Mouse (Mus musculus): Measurements from ENCODE around the gene Ptprn2. TPM values are rescaled to one million over a fixed set of nuclear protein-coding genes. Genes with fewer than 3 reads are reported as not detected.

Ptprn2 gene
- total and polyA plus RNA-seq, 3 experiments = 0.17 TPM; not detected in 2

DNA sequence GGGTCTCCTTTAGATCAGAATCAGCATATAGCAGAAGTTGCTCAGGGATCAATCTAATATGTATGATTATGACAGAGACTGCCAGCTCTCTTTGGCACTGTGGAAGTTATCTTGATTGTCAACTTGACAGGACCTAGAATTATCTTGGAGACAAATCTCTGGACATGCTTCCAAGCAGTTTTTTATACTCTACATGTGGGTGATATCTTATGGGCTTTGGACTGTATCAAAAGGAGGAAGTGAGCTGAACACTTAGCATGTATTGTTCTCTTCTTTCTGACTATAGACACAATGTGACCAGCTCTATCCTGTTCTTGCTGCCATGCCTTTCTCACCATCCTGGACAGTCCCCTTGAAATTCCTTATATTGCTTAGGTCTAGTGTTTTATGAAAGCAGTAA lies 11.8 kb upstream of the Ptprn2 start:
- no peak overlapping the region for H3K4me2 ChIP-seq (ENCODE audit: insufficient read depth, low read depth, poor library complexity, severe bottlenecking)
- no peaks in the 10 kb centered on the region for H3K79me2 ChIP-seq (replicated peaks; ENCODE audit: control insufficient read depth, extremely low read depth, insufficient read depth, poor library complexity, severe bottlenecking)
- no peak for DNase-seq (ENCODE audit: extremely low read depth)
- dilution Hi-C loops (cut with MboI; ENCODE audit: extremely low pct_ligation_motif_present, extremely low pct_unique_long_range_greater_than_20kb, low sequenced_read_pairs) = no loop called here
- no peak overlapping the region for H3K27ac ChIP-seq (ENCODE audit: insufficient read depth, low read depth)
- H3K9ac ChIP-seq (ENCODE audit: insufficient read depth, low read depth) = no peak overlapping the region
- TF ChIP-seq NELFE (IDR thresholded peaks at IDR 0.05; ENCODE audit: low read depth, low read length) (no peak), POLR2A (IDR thresholded peaks at IDR 0.05; ENCODE audit: low read depth, low read length) (no peak), USF2 (conservative IDR thresholded peaks at IDR 0.05; ENCODE audit: low read depth, low read length) (no peak), MYC (IDR thresholded peaks at IDR 0.05; ENCODE audit: low read depth, low read length) (no peak)
- no peaks in the 10 kb centered on the region for H3K4me1 ChIP-seq (ENCODE audit: control insufficient read depth in 1 of 2, insufficient read depth in 2 of 2)
- peaks cover 0 to 3% of the 10 kb centered on the region in 2 experiments for H3K36me3 ChIP-seq (replicated peaks in 1 of 2; ENCODE audit: control insufficient read depth in 1 of 2, insufficient read depth in 1 of 2, low read length in 1 of 2)
- no peaks in the 10 kb centered on the region for H3K27me3 ChIP-seq (replicated peaks)
- in situ Hi-C loops (cut with MboI; ENCODE audit: low pct_ligation_motif_present, low pct_unique_long_range_greater_than_20kb, low sequenced_read_pairs) = no loop called here
- no peaks in the 10 kb centered on the region for H3K9me3 ChIP-seq (replicated peaks; ENCODE audit: low read length)
- no peak overlapping the region for H3K4me3 ChIP-seq (replicated peaks in 1 of 3; ENCODE audit: low read depth in 2 of 3, low read length in 2 of 3, poor library complexity in 1 of 3)

DNA sequence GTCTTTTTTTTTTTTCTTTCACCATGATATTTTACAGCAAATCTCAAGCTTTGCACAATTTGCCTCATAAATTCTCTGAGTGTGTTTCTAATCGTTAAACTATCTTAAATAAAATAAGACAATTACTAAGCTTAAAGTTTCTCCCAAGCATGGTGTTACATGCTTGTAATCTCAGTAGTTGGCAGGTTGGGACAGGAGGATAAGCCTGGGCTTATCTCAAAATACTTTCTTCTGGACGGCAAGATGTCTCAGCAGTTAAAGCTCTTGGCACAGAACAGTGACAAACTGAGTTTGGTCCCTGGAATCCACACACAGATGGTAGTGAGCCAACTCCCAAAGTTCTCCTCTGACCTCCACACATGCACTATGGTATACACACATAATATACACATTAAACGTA lies 10.8 kb upstream of the Ptprn2 start:
- no peaks in the 10 kb centered on the region for H3K36me3 ChIP-seq (replicated peaks in 1 of 2; ENCODE audit: control insufficient read depth in 1 of 2, insufficient read depth in 1 of 2, low read length in 1 of 2)
- H3K4me3 ChIP-seq (replicated peaks in 1 of 3; ENCODE audit: low read depth in 2 of 3, low read length in 2 of 3, poor library complexity in 1 of 3) = no peak overlapping the region
- in situ Hi-C loops (cut with MboI; ENCODE audit: low pct_ligation_motif_present, low pct_unique_long_range_greater_than_20kb, low sequenced_read_pairs) (no loop called here), dilution Hi-C loops (cut with MboI; ENCODE audit: extremely low pct_ligation_motif_present, extremely low pct_unique_long_range_greater_than_20kb, low sequenced_read_pairs) (no loop called here)
- no peak for DNase-seq (ENCODE audit: extremely low read depth)
- H3K4me2 ChIP-seq (ENCODE audit: insufficient read depth, low read depth, poor library complexity, severe bottlenecking) = no peak overlapping the region
- no peaks in the 10 kb centered on the region for H3K4me1 ChIP-seq (ENCODE audit: control insufficient read depth in 1 of 2, insufficient read depth in 2 of 2)
- TF ChIP-seq ELF1 (IDR thresholded peaks at IDR 0.05; ENCODE audit: low read depth, low read length) (no peak), JUND (conservative IDR thresholded peaks at IDR 0.05; ENCODE audit: low read depth, low read length) (no peak), EP300 (IDR thresholded peaks at IDR 0.05; ENCODE audit: low read length) (no peak), RAD21 (IDR thresholded peaks at IDR 0.05; ENCODE audit: low read depth, low read length) (no peak), SMC3 (IDR thresholded peaks at IDR 0.05; ENCODE audit: low read depth, low read length) (no peak), JUN (IDR thresholded peaks at IDR 0.05; ENCODE audit: insufficient read depth, low read depth, low read length) (no peak), CHD1 (IDR thresholded peaks at IDR 0.05; ENCODE audit: low read depth, low read length) (no peak), NELFE (IDR thresholded peaks at IDR 0.05; ENCODE audit: low read depth, low read length) (no peak), RCOR1 (conservative IDR thresholded peaks at IDR 0.05; ENCODE audit: low read depth, low read length) (no peak), MEF2A (IDR thresholded peaks at IDR 0.05; ENCODE audit: borderline replicate concordance, low read depth, low read length) (no peak)
- no peaks in the 10 kb centered on the region for H3K9me3 ChIP-seq (replicated peaks; ENCODE audit: low read length)
- no peaks in the 10 kb centered on the region for H3K79me2 ChIP-seq (replicated peaks; ENCODE audit: control insufficient read depth, extremely low read depth, insufficient read depth, poor library complexity, severe bottlenecking)
- H3K27me3 ChIP-seq (replicated peaks) = no peaks in the 10 kb centered on the region
- H3K27ac ChIP-seq (ENCODE audit: insufficient read depth, low read depth) = no peak overlapping the region
- no peak overlapping the region for H3K9ac ChIP-seq (ENCODE audit: insufficient read depth, low read depth)

DNA sequence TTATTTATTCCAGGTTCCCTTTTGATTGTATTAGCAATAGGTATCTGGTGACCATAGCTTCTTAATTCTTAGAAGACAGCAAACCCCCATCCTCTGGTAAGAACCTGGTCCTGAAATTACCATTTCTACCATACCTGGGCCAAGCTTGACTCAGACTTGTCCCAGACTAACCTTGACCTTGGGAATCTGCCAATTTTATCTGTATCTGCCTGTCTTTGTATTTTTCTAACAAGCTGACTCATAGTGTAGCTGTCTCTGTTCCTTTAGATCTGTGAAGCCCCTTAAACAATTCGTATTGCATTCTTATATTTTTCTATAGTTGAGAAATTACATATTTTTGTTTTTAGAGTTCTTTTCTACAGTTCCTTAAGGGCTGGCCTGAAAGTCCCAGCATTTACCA lies 6.7 kb upstream of the Ptprn2 start:
- peaks cover 3% of the 10 kb centered on the region for H3K27me3 ChIP-seq (replicated peaks)
- no peak overlapping the region for H3K27ac ChIP-seq (ENCODE audit: insufficient read depth, low read depth)
- H3K4me3 ChIP-seq (replicated peaks in 1 of 3; ENCODE audit: low read depth in 2 of 3, low read length in 2 of 3, poor library complexity in 1 of 3) = no peak overlapping the region
- TF ChIP-seq ZNF384 (IDR thresholded peaks at IDR 0.05; ENCODE audit: low read depth, low read length) = no peak
- no peak for TF ChIP-seq NRF1 (IDR thresholded peaks at IDR 0.05; ENCODE audit: low read depth, low read length)
- TF ChIP-seq JUND (conservative IDR thresholded peaks at IDR 0.05; ENCODE audit: low read depth, low read length) = no peak
- no peak for TF ChIP-seq EP300 (IDR thresholded peaks at IDR 0.05; ENCODE audit: low read length)
- TF ChIP-seq MEF2A (IDR thresholded peaks at IDR 0.05; ENCODE audit: borderline replicate concordance, low read depth, low read length) = no peak
- TF ChIP-seq RAD21 (IDR thresholded peaks at IDR 0.05; ENCODE audit: low read depth, low read length) = no peak
- dilution Hi-C loops (cut with MboI; ENCODE audit: extremely low pct_ligation_motif_present, extremely low pct_unique_long_range_greater_than_20kb, low sequenced_read_pairs) = no loop called here
- H3K9me3 ChIP-seq (replicated peaks; ENCODE audit: low read length) = no peaks in the 10 kb centered on the region
- DNase-seq (ENCODE audit: extremely low read depth) = no peak
- H3K4me1 ChIP-seq (ENCODE audit: control insufficient read depth in 1 of 2, insufficient read depth in 2 of 2) = peaks cover 0 to 8% of the 10 kb centered on the region in 2 experiments; a peak in 2 of 4 replicates
- in situ Hi-C loops (cut with MboI; ENCODE audit: low pct_ligation_motif_present, low pct_unique_long_range_greater_than_20kb, low sequenced_read_pairs) = no loop called here
- H3K4me2 ChIP-seq (ENCODE audit: insufficient read depth, low read depth, poor library complexity, severe bottlenecking) = no peak overlapping the region
- no peaks in the 10 kb centered on the region for H3K79me2 ChIP-seq (replicated peaks; ENCODE audit: control insufficient read depth, extremely low read depth, insufficient read depth, poor library complexity, severe bottlenecking)
- H3K9ac ChIP-seq (ENCODE audit: insufficient read depth, low read depth) = no peak overlapping the region
- H3K36me3 ChIP-seq (replicated peaks in 1 of 2; ENCODE audit: control insufficient read depth in 1 of 2, insufficient read depth in 1 of 2, low read length in 1 of 2) = no peaks in the 10 kb centered on the region
